Mouse (Mus musculus) liver, embryonic 18 days (tissue): Measurements from ENCODE around the gene Olfr456. TPM values are rescaled to one million over a fixed set of nuclear protein-coding genes. Genes with fewer than 3 reads are reported as not detected.

Experiments
- polyA plus RNA-seq: library from polyadenylated mRNA; depleted of rRNA; stranded (reverse); fragments of >200 nt; gene quantifications from 2 replicates; pipeline ENCODE4 v1.2.3, GENCODE M21; 2012; rRNA removed

Gene Olfr456
- polyA plus RNA-seq = not detected in 2 replicates

GRCm38 (mm10) chr6:42487114-42487513, at the start of gene Olfr456:
TSS of gene Olfr456 (minus strand) at chr6:42487214.

GRCm38 (mm10) chr6:42476235-42476634, 10.8 kb downstream of the Olfr456 start, which contains the start of gene Olfr457:
TSS of gene Olfr457 (minus strand) at chr6:42476335.

GRCm38 (mm10) chr6:42465096-42465495, 21.9 kb downstream of the Olfr456 start, which contains the start of gene Olfr458:
TSS of gene Olfr458 (minus strand) at chr6:42465196.

Other genes with a start within 250 kb of the Olfr456 start
- 11.0 and 14.4 TPM in 2 replicates for gene Gstk1, start 241.3 kb downstream of the Olfr456 start, polyA plus RNA-seq
- 0.26 and 0.29 TPM in 2 replicates for gene Tmem139, start 225.2 kb downstream of the Olfr456 start, polyA plus RNA-seq
- 17.4 and 18.2 TPM in 2 replicates for gene Casp2, start 222.2 kb downstream of the Olfr456 start, polyA plus RNA-seq
- 0.11 and 0.14 TPM in 2 replicates for gene Clcn1, start 200.5 kb downstream of the Olfr456 start, polyA plus RNA-seq
- 0.03 and 0.05 TPM in 2 replicates for gene Fam131b, start 162.6 kb downstream of the Olfr456 start, polyA plus RNA-seq
- gene Zyx, start 137.6 kb downstream of the Olfr456 start, polyA plus RNA-seq = 37.7 and 44.0 TPM in 2 replicates
- 15.6 and 17.5 TPM in 2 replicates for gene Epha1, start 113.9 kb downstream of the Olfr456 start, polyA plus RNA-seq
- gene Tas2r143, start 87.0 kb downstream of the Olfr456 start, polyA plus RNA-seq = 0.04 TPM in 1 of 2 replicates, not detected in the other
- 0.03 and 0.04 TPM in 2 replicates for gene Tas2r135, start 81.8 kb downstream of the Olfr456 start, polyA plus RNA-seq
- gene Tas2r126, start 52.7 kb downstream of the Olfr456 start, polyA plus RNA-seq = 0.04 TPM in 1 of 2 replicates, not detected in the other
- not detected in 2 replicates for gene Olfr458, start 22.0 kb downstream of the Olfr456 start, polyA plus RNA-seq
- not detected in 2 replicates for gene Olfr457, start 10.9 kb downstream of the Olfr456 start, polyA plus RNA-seq
- not detected in 2 replicates for gene Olfr455, start 60.4 kb upstream of the Olfr456 start, polyA plus RNA-seq
- gene Tcaf3, start 110.5 kb upstream of the Olfr456 start, polyA plus RNA-seq = not detected in 2 replicates
- gene Tcaf2, start 158.0 kb upstream of the Olfr456 start, polyA plus RNA-seq = 0.10 and 0.15 TPM in 2 replicates
- gene Tcaf1, start 222.9 kb upstream of the Olfr456 start, polyA plus RNA-seq = 3.1 TPM in 2 replicates